Mouse (Mus musculus): ENCODE results near the gene Mansc4.

The Mansc4 gene

DNA sequence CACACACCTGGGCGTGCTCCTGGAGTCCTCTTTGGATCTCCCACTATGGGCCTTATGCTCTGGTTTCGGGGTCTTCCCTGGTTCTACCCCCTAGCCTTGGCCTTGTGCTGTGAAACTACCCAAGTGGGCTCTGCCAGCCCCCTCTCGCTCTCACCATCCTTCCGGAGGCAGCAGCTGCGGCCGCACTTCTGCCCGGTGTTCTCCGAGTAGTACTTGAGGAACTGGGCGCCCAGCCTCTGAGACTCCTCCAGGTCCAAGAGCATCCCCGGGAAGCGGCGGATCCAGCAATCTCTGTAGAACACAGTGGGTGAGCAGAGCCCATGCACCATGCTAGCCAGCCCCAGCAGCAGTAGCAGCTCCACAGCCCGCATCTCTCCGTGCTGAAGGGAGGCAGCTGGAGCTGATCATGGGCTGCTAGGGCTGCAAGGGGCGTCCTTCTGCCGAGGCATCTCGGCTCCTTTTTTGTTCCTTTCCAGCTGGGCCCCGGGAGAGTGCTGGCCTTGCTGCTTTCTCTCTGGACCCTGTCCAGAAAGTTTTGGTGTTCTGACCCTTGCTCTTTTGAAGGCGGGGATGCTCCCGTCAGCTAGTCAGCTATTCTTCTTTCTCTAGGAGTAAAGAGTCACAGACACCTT lies at the start of gene Mansc4:
TSS of gene Mansc4 (minus strand) at position 439 of the 632 bp plus-strand sequence.
- DNase-seq (ENCODE audit: low spot score) = peak; percentile 56

DNA sequence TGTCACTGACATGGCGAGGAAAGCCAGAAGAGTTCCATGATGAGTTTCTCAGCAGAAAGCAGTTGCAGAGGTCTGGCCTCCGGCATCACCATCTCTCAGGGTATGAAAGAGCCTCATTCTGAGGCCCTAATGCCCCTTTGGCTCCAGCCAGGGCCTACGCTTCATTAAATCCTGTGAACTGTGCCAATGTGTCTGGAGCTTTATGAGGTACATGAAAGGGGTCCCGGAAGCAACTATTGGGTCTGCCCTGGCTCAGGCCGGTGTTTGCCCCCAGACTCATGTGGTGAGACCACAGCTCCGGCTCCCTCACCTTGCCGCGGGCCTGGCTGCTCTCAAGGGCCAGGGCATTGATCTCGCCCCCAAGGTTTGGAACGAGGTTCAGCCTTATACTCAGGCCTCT lies 40.4 kb upstream of the Mansc4 start:
- DNase-seq (ENCODE audit: low spot score) = no peak

DNA sequence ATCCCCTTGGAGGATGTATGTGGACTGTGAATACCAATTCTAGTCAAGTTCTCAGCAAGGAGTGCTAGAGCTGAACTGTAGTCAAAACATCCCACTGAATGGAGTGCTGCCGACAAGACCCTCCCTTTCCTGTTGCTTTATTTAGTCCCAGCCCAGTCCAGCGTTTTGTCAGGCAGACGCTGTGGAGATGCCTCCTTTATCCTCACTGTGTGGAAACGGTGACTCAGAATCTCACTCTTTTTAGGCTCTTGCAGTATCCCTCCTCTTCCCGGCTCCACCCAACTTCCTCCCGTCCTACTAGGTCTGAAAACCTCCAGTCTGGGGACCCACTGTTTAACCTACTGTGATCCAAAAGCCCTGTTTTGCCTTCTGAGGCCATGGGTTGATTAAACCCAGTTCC lies 34.5 kb upstream of the Mansc4 start:
- no peak for DNase-seq (ENCODE audit: low spot score)

DNA sequence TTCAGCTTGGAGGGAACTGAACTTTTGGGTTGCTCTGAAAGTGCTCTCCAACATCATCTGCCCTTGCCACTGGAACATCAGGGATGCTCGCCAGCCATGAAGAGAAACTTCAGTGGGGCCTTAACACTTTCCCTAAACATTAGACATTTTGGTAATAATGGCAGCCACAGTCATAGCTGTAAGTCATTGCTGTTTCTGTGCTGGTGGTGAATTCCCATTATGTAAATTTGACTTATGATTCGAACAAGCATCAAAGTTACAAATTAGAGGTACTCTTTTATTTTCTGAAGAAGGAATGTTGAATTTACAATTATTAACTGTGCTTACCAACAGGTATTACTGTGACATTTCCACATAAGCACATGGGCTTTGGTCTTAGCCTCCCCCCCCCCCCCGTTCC lies 31.4 kb upstream of the Mansc4 start:
- no peak for DNase-seq (ENCODE audit: low spot score)

DNA sequence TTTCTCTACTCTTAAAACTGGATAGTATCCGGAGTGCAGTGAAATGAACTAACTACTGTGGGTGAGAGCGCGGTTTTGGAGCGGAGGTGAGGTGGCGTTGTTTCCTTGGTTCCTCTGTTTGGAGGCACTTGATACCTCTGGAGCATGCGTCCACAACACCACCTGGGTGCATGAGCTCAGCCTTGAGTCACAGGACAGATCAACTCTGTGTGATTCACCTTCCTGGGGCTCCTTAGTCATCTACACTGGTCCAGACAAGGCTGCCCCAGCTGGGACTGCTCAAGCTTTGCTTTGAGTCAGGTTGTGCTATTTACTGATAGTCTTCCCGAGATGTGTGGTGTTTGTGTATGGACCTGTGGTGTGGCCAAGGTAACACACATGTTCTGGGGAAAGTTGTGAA lies 30.9 kb upstream of the Mansc4 start:
- no peak for DNase-seq (ENCODE audit: low spot score)

DNA sequence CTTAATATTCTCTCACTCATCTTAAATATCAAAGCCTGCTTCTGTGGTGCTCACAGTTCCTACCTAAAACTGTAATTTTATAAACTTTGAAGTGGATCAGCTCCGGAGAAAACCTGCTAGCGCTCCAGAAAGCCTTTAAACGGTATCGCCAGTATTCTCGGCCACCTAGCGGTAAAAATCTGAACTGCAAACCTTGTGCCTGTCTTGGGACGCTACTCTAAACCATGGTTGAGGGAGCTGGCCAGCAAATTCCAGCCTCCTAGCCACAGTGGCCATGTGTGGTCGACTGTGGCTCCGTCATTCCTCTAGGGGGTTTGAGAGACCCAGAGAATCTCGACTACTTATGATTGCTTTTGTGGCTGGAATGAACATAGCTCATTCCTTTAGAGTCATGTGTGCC lies 29.7 kb upstream of the Mansc4 start:
- DNase-seq (ENCODE audit: low spot score) = peak; percentile 60

DNA sequence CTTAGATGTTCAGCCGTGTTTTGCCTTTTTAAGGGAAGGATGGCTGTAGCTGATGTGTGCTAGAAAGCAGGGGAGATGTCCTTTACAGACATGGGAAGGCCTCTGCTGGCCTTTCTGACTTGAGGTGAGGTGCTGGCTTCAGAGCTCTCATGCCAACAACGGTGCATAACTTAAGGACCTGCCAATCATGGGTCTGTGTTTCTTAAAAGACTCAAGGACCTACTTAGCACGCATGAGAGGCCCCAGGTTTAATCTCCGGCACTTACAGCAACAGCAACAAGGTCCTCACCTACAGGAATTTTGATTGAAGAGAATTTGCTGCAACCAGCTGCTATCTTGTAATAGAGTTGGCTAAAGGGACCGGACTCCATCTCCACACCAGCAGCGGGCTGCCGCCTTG lies 22.5 kb upstream of the Mansc4 start:
- DNase-seq (ENCODE audit: low spot score) = no peak

DNA sequence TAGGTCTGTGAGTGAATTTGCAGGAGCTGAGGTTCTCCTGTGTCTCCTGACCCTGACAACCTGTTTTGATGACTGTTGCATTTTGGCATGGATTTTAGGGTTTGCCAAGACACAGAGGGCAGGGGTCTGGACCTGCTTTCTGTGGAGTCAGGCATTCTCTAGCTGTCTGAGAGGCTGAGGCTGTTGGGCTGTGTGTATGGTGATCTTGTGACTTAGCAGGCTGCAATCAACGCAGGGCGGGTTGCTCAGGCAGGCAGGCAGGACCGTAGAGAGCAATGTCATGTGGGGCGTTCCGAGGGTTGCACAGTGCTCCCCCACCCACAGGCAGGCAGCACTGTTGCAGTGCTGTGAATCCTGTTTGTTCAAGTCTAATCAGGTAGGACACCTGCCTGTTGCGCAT lies 19.9 kb upstream of the Mansc4 start:
- DNase-seq (ENCODE audit: low spot score) = no peak

DNA sequence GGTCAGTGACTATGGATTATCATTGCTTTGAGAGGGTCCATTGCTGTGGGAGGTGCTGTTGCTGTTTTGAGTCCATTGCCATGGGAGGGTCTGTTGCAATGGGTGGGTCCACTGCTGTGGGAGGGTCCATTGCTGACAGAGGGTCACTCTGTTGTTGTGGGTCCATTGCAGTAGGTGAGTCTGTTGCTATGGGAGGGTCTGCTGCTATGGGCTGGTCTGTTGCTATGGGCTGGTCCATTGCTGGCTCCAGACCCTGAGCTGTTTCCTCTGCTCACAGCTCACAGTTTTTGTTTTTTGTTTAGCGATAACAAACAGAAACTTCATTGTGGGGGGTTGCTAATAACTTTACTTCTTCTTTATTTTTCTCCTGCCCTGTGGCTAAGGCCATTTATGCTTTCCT lies 18.7 kb upstream of the Mansc4 start:
- DNase-seq (ENCODE audit: low spot score) = no peak

DNA sequence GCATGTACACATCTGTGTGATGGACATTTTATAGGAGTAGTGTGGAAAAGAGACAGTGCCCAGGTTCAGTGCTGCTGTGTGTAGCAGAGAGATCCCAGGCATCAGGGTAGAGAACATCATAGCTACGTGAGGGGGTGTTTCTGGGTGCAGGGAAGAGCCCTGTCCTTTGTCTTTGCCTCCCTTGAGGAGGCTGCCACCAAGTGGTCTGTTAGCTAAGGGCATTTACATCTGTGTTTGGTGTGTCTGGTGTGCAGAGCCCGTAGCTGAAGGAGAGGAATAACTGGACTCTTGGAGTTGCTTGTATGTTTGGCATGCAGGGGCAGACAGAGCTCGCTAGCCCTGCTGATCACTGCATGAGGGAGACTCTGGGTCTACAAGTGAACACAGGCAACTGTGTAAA lies 15.5 kb upstream of the Mansc4 start:
- no peak for DNase-seq (ENCODE audit: low spot score)

DNA sequence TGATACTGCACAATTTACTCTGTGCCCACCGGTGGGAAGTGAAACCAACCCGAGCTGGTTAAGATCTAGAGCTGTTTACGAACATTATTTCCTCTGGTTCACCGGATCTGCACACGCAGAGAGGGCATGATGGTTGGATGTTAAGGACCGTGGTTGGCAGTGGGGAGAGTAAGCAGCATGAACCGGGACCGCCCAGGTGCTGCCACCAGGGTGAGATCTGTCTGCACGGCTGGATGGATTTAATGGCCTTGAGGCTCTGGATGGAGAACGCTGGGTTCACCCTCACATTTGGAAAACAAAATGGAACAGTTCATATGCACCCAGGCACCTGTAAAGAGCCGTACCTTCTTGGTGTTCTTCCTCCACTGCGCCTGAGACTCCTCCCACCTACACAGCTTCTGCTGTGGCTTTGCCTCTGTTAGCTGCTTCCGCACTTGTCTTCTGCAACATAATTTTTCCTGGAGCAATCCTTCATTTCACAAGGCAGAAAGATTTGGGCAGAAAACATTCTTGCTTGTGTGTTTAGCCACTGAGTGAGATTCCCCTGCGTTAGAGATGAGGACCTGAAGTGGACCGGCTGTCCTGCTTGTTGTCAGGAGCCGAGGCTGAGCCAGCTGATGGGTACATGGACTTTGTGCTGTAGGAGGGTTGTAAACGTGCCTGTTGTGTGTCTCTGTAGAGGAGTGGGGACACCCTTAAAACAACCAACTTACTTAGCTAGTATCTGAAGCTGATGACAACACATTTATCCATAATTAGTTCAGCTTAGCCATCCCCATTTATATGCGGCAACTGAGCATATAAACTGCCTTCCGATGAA lies 12.8 kb upstream of the Mansc4 start:
- DNase-seq (ENCODE audit: low spot score) = no peak

DNA sequence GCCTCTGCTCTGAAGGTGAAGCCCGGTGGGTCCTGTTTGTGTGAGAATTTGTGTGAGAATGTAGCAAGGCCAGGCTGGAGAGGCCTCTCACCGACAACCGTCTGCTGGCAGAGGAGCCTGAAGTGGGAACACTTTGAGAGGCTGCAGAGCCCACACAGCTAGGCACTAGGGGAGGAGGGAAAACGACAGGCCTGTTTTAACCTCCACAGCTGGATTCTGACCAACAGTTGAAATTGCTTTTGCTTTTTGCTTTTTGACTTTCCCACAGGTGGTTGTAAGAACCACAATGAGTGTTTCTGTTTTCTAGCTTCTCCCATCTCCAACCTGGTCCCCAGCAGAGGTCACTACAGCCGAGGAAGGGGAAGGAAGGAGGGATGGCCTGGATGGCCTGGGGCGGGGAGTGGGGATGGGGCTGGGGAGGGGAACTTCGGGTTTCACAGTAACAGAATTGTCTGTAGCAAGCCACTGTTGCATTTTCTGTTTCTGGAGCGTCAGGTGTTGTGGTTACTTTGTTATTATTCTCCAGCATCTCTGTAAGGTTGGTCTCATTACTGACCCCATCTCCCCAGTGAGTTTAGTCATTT lies 10.6 kb upstream of the Mansc4 start:
- DNase-seq (ENCODE audit: low spot score) = no peak

DNA sequence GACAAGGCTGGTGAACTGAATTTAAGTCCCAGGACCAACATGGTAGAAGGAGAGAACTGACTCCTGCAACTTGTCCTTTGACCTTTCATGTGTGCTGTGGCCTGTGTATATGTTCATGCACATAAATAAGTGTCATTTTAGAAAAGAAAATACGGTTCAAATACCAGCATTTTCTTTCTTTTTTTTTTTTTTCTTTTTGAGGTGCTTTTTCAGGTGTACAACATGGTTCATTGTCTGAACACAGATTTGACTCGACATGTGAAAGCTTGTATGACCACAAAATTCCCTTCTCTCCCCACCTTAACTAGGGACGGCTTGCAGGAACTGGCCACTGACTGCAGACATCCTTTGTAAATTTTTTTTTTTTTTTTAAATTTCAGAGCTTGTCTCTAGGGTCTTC lies 10.1 kb upstream of the Mansc4 start:
- DNase-seq (ENCODE audit: low spot score) = no peak

DNA sequence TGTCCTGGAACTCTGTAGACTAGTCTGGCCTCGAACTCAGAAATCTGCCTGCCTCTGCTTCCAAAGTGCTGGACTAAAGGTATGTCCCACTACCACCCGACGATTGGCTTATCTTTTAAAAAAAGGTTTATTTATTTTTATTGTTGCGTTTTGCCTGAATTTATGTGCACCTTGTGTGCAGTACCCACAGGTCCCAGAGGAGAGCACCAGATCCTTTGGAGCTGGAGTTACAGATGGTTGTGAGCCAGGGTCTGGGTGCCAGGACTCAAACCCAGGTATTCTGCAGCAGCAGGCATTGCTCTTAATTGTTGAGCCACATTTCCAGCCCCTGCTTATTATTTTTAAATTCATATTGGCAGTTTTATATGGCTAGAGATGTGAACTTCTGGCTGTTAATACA lies 9.3 kb upstream of the Mansc4 start:
- no peak for DNase-seq (ENCODE audit: low spot score)

DNA sequence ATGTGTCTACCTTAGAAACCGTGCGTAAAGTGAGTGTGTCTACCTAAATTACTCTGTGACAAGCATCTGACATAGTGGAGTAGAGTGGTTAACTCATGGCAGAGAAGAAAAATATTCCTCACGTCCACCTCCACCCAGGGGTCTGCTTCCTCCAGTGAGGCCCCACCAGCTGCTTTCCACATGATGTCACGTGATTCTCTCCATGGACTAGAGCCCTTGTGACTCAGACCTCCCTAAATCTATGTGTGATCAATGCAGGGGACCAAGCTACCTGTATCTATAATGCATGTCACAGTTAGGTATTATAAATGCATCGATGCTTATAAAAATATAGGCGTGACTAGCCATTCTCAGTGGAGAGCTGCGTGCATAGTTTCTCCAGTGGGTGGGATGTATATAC lies 7.9 kb upstream of the Mansc4 start:
- no peak for DNase-seq (ENCODE audit: low spot score)

DNA sequence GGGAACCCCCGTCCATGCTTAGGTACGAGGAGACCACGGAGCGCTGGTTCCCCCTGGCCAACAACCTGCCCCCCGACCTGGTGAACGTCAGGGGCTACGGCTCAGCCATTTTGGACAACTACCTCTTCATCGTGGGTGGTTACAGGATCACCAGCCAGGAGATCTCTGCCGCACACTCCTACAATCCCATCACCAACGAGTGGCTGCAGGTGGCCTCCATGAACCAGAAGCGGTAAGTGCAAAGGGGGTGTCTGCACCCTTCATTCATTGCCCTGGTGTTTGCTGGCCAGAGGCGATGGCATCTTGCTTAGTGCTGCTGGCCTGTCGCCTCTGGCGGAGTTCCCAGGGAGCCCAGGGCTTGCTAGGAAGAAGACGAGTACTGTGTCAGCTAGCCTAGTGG lies 5.3 kb upstream of the Mansc4 start:
- peak; percentile 25 for DNase-seq (ENCODE audit: low spot score)

DNA sequence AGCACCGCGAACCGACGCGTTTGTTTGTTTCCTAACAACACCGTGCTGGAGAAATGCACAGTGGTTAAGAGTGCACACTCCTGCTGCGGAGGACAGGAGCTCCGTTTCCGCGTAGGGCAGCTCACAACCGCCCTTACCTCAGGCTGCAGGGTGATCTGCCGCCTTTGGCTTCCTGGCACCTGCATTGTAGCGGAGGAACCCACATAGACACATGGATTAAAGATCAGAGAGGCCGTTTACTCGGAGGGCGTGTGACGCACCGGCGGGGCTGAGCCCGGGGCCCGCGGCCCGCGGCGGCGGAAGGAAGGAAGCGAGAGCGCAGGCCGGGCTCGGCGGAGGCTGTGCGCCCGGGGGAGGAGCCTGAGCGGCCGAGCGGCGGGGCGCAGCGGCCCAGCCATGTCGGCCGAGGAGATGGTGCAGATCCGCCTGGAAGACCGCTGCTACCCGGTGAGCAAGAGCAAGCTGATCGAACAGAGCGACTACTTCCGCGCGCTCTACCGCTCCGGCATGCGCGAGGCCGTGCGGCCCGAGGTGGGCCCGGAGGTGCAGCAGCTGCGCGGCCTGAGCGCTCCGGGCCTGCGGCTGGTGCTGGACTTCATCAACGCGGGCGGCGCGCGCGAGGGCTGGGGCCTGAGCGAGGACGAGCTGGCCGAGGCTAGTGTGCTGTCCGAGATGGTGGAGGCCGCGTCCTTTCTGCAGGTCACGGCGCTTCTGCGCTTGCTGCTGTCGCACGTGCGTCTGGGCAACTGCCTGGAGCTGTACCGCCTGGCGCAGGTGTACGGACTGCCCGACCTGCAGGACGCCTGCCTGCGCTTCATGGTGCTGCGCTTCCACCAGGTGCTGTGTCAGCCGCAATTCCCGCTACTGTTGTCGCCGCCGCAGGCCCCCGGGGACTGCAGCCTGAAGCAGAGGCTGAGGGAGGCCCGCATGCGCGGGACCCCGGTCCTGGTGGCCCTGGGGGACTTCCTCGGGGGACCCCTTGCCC lies 4.6 kb upstream of the Mansc4 start, which contains the start of gene Klhl42:
TSS of gene Klhl42 (plus strand) at position 244 of the 985 bp plus-strand sequence.
- peak; percentile 53 for DNase-seq (ENCODE audit: low spot score)

DNA sequence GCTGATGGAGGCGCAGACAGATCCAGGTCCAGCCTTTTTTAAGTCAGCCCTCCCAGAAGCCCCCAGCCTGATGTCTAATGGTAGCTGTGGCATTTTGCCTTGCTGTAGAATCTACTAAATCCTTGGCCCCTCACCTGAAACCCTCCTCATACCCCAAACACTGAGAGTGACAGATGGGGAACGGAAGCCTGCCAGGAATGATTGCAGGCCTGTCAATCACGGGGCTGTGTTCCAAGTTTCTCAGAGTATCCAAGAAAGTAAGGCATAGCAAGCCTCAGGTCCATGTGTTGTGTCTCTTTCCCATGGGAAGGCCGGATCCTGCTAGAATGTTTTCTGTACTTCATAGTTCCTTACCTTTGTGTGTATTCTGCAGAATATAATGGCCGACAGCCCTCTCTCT lies 3.4 kb upstream of the Mansc4 start:
- no peak for DNase-seq (ENCODE audit: low spot score)

DNA sequence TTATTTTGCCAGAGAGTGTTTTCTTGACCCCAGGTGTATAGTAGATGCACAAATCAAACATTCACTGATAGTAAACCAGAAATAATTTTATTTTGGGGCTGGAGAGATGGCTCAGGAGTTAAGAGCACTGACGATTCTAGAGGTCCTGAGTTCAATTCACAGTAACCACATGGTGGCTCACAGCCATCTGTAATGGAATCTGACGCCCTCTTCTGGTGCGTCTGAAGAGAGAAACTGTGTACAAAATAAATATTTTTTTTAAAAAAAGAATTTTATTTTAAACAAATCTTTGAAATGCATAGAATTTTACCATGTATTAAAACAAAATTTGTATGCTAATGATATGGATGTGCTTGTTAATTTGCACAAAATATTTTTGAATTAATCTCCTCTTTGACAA lies 1.7 kb upstream of the Mansc4 start:
- DNase-seq (ENCODE audit: low spot score) = no peak

DNA sequence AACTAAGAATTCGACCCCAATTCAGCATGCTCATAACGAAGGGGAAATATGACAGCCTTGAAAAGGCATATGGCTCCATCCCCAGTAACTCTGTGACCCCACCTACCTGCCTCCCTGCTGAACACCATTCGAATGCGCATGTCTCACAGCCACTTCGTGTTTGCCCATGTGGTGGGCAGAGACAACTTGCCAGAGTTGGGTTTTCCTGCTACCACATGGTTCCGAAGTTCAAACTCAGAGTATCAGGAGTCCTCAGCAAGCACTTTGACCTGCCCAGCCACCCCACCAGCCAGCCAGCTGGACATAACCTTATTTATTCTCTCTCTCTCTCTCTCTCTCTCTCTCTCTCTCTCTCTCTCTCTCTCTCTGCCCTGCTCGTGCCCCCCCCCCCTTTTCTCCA lies 904 bp upstream of the Mansc4 start:
- no peak for DNase-seq (ENCODE audit: low spot score)

DNA sequence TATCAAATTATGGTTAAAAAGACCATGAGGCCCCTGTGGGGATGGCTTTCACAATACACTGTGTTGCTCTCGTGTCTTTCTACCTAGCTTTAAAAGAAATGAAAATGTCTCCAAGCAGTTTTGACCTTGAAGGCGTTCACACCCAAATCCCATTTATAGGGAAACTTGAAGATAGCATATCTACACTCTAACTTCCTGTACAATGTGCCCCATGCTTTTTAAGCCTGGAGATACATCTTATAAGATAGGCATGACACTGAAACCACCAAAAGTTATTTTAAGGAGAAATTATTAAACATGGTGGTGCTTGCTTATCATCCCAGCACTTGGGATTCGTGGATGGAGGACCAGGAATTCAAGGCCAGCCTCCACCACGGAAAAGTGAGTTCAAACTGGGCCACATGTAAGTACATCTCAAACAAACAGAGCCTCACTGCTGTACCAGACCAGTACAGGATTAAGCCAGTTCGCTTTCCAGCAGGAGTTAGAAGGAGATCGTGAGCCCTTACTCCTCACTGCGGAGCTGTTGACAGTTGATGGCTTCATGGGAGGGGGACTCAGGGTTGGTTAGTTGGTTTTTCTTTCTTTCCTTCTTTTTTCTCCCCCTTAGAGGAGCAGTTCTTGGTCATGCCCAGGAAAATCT lies 1.3 kb downstream of the Mansc4 start:
- DNase-seq (ENCODE audit: low spot score) = no peak

DNA sequence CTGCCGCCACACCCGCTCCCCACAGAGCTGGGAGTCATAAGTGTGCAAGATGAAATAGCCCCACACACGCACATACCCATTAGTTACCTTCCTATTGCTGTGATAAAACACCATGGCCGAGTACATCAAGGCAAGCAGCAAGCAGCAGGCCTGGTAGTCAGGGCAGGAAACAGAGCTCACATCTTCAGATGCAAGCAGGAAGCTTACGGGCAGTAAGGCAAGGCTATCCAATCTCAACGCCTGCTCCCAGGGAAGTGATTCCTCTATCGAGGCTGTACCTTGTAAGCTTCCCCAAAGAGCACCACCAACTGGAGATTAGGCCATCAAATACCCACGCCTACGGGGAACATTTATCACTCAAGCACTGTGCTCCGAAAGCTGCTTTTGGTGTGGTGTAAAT lies 6.9 kb downstream of the Mansc4 start:
- DNase-seq (ENCODE audit: low spot score) = no peak

Measured in testis, postnatal 14 days (tissue).